Mouse (Mus musculus) kidney, adult 2 months (tissue): ENCODE measurements around the gene Ankrd23.

Source experiments
- CTCF ChIP-seq: fragments of 200-500 bp; conservative IDR thresholded peaks from 2 replicates; pipeline ENCODE4 v1.5.1; 2011; ENCODE audit warnings: low read depth, mild to moderate bottlenecking, control low read depth, low read length, moderate library complexity, mixed read lengths; ENCODE audit not compliant: insufficient read depth, insufficient read length
- POLR2A ChIP-seq: fragments of 200-500 bp; IDR thresholded peaks from one replicate; pipeline ENCODE4 v1.6.1; 2011; ENCODE audit warnings: low read depth, low read length, control low read depth

DNA sequence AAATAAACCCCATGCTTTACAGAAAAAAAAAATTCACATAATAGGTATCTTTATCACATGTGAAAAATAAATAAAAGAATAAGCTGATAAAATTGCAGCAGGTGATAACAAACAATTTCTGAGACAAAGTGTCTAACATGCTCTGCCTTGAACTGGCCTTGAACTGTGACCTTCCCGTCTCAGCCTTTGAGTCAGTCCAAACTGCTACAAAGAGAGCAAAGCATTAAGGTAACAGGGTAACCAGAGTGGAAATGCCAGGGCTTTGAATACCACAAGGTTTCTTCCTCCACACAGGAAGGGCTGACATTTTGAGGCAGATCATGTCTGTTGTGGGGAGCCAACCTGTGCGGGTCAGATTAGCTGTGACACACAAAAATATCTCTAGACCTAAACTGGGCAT lies 8.7 kb upstream of the Ankrd23 start:
- no peak for TF ChIP-seq CTCF
- TF ChIP-seq POLR2A = no peak
